Mouse (Mus musculus) frontal cortex, postnatal 10 days (tissue): ENCODE results near the gene Krt15.

Experiments
- DNase-seq, 2 experiments: peaks; one replicate each; pipeline ENCODE4 v3.0.0; 2022; ENCODE audit warnings: low spot score in 2 of 2, mixed read lengths in 1 of 2

Gene Krt15

GRCm38 (mm10) chr11:100124901-100125300, 10.8 kb downstream of the Krt15 start:
- no peak for DNase-seq

- no peak for DNase-seq
Observed at GRCm38 (mm10) chr11:100121466-100121865, 14.3 kb downstream of the Krt15 start, which contains the start of gene Krt13. Gene Krt13 (minus strand): TSS chr11:100121566.

GRCm38 (mm10) chr11:100120331-100120730, 15.4 kb downstream of the Krt15 start:
- no peak for DNase-seq

GRCm38 (mm10) chr11:100113742-100114029, 22.0 kb downstream of the Krt15 start:
- DNase-seq = no peak

- no peak for DNase-seq
Observed at GRCm38 (mm10) chr11:100112935-100113741, 22.6 kb downstream of the Krt15 start.

DNA sequence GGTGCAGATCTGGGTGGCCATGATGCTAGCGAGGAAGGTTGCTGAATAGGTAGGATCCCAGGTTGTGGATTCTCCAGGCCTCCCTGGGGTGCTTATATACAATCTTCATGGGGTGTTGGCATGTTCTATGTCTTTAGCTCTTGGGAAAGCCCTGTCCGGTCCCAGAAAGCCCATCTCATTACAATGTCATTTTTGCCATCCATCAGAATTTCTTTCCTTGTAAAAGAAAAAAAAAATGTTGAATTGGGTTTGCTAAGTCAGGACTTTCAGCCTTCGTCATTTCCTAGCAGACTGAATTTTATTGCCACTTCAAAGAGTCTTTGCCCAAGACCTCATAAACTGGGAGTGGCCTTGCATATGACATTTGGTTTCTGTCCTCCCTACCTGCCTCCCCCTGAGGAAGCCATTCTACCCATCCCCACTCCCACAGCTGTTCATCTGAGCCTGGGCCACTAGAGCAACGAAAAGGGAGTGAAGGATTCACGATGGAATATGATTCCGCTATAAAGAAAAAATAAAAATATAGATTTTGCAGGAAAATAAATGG, 30.1 kb downstream of the Krt15 start, which contains the start of gene Krt36:
Krt36 (minus strand) TSS at position 51 of the 547 bp plus-strand sequence.
- no peak for DNase-seq

DNA sequence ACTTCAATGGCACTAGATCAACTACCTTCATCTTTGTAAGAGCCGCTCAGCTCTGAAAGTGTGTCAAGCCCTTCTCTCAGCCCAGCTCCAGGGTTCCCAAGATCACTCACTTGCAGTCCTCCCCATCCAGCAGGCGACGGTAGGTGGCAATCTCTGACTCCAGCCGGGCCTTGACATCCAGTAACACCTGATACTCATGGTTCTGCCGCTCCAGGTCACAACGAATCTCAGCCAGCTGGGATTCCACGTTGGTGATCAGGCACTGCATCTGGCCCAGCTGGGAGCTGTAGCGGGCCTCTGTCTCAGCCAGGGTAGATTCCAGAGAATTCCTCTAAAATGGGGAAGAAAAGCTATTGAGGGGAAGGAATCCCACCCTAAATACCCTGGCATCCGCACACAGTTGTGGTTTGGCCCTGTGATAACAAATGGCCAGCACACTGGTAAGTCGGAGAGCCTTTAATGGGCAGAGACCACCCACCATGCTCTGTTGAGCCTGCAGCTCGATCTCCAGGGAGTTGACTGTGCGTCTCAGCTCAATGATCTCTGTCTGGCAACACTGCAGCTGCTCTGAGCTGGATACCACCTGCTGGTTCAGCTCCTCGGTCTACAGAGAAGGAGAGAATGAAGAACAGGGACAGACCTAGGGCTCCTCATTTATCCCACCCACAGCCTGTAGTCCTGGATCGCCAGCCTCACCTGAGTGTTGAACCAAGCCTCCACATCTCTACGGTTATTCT, 32.9 kb downstream of the Krt15 start:
- DNase-seq = no peak

GRCm38 (mm10) chr11:100100391-100100790, 35.3 kb downstream of the Krt15 start:
- DNase-seq = no peak

DNA sequence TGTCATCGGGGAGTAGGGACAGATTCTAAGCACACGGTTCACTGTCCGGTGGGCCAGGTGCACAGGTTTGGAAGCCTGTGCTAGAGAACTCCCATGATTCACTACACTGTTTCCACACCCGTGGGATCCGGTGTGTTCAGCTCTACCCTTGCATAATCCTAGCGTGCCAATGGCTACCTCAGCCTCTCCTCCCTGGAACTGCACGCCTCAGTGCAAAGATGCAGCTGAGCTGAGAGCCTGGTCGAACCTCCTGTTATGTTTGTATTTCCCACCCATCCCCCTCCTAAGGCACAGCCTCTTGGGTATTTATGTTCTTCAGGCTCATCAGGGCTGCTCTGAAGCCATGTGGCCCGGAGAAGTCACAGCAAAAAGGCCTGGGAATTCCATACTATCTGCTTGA, 37.9 kb downstream of the Krt15 start:
- no peak for DNase-seq

DNA sequence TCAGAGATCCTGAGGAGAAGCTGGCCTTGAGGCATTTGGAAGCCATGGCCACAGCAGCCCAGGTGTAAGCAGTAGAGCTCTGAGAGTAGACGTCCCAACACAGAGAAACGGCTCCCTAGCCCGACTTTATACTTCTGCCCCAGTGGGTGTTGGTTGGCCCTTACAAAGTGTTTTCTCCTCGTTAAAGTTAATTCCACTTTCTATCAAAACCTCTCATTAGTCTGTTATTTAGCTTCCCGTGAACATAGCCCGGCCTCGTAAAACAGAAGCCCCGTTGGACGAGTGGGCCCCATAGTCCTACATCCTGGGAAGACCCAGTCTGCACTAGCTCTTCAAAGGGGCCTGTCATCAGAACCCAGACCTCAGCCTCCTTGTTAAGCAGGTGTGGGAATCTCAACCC, 39.6 kb downstream of the Krt15 start, which contains the start of gene Krt35:
Krt35 (minus strand) TSS at position 101 of the 400 bp plus-strand sequence.
- no peak for DNase-seq

DNA sequence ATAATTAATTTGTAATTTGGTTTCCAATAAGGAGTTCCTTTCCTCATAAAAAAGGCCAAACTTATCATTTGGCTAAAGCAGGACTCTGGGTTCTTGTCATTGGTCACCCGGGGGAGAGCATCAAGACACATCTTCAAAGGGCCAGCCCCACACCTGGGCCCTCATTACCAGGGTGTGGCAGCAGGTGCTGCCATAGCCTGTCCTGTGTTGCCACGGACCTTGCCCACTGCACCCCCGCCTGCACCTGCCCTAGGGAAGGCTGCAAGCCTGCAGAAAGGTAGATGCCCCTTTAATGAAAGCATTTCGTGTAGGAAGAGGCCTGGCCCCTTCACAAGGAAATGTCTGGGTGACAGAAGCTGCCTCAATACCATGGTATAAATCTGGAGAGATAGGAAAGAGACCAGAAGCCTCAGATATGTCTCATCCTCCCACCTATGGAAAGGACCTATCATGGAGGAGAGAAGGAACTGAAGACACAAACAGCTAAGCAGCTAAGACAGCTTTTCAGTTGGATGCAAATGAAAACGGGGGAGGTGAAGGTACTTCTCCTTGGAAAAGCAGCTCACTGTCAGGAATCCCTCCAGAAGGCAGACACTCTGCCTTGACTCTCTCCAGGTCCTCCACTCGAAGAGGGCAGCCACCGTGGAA, 47.2 kb downstream of the Krt15 start:
- no peak for DNase-seq

DNA sequence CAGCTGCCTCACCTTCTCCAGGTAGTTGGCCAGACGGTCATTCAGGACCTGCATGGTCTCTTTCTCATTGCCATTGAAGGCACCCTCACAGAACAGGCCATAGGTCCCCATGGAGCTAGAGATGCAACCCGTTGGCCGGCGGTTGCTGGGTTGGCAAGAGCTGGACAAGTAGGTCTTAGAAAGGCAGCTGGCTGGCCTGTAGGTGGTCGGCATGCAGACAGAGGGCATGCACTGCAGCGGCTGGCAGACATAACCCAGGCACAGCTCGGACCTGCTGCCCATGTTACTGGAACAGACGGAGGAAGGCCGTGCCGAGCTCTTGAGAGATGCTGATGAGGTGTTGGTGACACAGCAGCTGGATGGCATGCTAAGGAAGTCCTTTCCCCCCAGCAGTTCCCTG, 47.9 kb downstream of the Krt15 start, which contains the start of gene Krt32:
Krt32 (minus strand) TSS at position 366 of the 400 bp plus-strand sequence.
- DNase-seq = no peak
